Mouse (Mus musculus): ENCODE results near the gene Mecom.

Mecom gene

DNA sequence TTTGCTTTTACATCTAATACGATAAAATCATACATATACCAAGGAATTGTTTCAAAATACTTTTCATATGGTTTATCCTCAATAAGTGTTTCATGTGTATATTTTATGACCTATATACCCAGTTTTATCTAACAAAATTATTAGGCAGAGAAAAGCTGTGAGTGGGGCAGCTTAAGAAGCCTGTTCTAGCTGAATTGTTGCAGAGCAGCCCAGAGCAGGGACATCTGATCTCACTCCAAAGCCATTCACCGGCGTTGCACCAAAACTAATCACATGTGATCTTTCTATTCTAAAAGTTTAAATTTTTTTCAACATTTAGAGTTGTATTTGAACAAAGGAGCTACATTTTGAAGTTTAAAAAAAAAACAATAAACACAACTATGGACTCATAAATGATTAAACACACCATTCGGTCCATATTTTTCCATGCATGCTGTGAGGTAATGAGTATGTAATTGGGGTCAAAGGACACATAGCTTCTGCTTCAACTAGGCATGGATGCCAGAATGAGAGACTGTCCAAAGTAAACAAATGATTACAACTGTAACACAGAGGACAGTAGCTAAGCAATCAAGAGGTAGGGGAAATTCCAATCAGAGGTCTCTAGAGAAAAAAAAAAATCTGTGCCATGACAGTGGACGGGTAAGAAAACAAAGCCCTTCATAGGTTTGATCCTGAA lies 64.7 kb downstream of the Mecom start:
- no peak for DNase-seq (ENCODE audit: extremely low read depth, low read depth)

DNA sequence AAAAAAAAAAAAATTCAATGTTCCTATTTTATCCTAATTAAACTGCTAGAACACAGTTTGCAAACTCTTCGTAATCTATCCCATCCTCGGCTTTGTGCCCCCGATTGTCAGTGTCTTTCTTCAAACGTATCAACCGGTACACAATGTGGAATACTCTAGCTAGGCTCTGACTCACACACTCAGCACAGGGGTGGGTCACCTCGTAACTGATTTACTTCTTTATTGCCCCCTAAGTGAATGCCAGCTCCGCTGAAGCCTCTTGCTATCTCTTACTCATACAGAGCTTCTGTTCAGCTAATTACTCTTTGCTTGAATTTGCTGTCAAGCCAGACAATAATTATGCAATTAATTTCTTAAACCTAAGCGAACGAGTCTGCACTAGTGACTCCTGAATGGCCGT lies 66.1 kb downstream of the Mecom start:
- no peak for DNase-seq (ENCODE audit: extremely low read depth, low read depth)

- DNase-seq (ENCODE audit: extremely low read depth, low read depth), result no peak
Observed at GRCm38 (mm10) chr3:30480551-30480950, 67.3 kb downstream of the Mecom start.

- DNase-seq (ENCODE audit: extremely low read depth, low read depth), result no peak
Observed at GRCm38 (mm10) chr3:30478252-30478651, 69.6 kb downstream of the Mecom start.

GRCm38 (mm10) chr3:30477008-30477407 lies 70.8 kb downstream of the Mecom start:
- DNase-seq (ENCODE audit: extremely low read depth, low read depth), result no peak

DNA sequence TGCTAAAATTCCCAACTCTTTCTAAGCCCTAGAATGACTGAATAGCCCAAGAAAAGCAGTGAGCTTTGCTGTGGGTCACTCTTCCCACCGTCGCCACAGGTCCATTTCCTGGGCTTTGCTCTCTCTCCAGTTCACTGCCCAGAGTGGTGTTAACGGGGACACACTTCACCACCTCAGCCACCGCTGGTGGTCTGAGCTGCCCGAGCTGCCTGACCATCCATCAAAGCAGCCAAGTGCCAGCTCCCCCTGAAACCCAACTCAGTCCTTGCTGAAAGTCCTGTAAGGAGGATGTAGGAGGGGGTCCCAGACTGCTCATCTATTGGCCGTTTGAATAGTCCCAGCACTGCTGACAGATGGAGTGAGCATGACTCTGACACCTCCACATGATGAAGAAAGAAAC lies 72.2 kb downstream of the Mecom start:
- DNase-seq (ENCODE audit: extremely low read depth, low read depth), result no peak

- DNase-seq (ENCODE audit: extremely low read depth, low read depth), result no peak
Observed at GRCm38 (mm10) chr3:30468068-30468835, 79.6 kb downstream of the Mecom start.

DNA sequence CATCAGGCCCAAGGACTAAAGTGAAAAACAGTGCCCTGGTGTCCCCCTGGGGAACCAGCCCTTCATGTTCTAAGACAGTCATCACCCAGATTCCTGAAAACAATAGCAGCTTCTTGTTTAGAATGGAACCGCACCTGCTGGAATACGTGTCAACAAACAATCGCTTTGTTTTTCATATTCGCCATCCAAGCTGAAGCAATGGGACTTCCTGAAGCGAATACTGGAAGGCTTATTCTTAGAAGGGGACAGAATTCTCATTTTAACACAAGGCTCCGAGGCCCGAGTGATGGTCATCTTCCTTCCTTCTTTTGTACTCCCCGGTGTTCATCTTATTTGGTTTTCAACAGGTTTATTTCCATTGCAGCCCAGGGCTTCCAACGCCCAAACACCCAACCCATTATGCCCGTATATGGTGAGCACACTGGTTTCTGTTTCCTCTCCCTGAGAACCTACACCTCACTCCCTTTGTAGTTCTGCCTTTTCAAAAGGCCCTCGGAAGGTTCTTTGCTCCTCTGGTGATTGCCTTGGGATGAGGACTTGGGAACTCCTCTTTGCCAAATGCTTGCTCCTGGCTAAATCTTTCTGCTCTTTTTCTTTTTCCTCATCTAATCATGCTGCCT lies 81.7 kb downstream of the Mecom start:
- no peak for DNase-seq (ENCODE audit: extremely low read depth, low read depth)

DNA sequence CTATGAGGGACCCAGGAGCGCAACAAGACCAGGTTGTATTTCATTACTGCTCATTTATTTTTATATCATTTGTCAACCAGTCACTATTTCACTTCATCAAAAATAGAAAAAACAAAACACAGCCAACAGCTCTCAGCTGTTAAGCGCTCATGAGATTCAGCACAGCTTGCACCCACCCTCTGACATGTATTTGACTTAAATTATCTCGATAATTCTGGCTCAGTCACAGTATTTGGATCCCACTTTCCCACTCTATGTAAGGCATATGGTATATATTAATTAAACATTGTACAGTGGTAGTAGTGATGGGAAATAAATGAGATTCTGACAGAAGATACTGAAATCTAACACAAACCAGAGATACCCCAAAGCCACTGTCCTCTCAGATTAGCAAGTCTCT lies 83.3 kb downstream of the Mecom start:
- no peak for DNase-seq (ENCODE audit: extremely low read depth, low read depth)

DNA sequence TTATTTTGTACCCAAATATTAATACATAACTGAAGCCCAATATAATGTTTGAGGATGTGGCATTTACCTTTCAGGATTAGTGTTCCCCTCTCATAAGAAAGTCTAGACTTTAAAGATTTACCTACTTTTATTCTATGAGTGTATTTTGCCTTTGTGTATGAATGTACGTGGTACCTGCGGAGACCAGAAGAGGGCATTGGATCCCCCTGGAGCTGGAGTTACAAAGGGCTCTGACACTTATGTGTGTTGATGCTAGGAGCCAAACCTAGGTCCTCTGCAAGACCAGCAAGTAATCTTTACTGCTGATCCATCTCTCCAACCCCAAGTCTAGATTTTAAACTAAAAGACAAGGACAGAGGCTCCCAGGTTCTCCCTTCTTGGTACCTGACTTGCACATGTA lies 86.0 kb downstream of the Mecom start:
- no peak for DNase-seq (ENCODE audit: extremely low read depth, low read depth)

- no peak for DNase-seq (ENCODE audit: extremely low read depth, low read depth)
Observed at GRCm38 (mm10) chr3:30460890-30461578, 86.8 kb downstream of the Mecom start.

DNA sequence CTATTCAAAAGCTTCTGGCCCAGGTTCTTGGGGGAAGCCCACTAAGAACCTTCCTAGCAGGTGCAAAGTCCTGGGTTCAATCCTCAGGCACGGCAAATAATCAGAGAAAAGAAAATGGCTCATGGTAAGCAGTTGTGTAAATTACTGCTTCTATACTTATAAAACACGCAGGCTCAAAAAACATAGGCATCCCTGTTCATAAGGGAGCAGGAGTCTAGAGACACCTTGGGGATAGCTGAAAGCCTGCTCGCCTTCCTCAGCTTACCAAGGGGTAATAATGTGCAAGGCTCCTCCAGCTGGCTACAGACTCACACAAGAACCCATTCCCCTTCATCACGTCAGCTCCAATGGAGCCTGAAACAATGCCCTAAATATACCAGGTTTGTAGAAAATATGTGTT lies 88.2 kb downstream of the Mecom start:
- DNase-seq (ENCODE audit: extremely low read depth, low read depth), result no peak

DNA sequence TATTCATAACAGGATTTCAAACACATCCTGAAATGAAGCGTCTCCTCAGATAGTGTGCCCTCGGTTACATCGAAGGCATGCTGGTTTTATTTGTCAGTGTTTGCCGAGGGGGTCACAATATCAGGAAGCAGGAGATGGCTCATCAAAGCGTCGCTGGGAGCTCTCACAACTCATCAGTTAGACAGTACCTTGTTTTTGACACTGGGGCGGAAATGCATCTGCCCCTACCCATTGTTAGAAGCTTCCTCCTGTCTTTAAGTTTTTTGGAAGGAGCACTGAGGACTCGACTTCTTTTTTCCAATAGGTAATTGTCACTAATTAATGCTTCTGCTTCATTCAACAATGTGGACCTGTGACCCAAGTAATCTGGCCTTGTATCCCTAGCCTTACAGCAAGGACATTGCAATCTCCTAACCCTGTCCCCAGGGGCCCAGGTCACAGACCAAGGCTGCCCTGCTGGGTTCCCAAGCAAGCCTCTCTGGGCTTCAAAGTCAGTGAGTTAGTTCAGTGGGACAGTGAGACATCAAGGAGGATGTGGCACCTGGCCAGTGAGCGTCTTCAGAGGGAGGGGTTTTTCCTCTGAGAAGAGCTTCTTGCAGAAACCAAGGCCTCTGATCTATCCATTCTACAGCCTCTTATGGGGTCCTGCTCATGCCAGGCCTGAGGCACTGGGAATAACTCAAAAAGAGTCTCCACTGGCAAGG lies 89.7 kb downstream of the Mecom start:
- DNase-seq (ENCODE audit: extremely low read depth, low read depth), result no peak

DNA sequence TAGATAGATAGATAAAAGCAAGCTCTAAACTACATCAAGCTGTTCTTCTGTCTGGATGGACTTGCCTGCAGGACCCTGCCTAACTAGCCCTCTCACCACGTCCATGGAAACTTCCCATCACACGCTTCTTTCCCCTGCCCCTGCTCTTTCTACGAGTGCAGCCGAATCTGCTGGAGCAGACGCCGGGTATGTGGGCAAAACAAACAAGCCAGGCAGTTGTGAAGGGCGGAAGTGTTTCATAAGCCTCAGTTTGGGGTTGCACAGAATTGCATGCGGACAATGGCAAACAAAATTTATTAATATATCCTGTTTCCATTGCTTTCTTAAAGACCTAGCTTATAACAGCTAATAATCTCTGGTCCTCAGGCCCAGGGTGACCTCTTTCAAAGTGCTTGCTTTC lies 91.9 kb downstream of the Mecom start:
- no peak for DNase-seq (ENCODE audit: extremely low read depth, low read depth)

DNA sequence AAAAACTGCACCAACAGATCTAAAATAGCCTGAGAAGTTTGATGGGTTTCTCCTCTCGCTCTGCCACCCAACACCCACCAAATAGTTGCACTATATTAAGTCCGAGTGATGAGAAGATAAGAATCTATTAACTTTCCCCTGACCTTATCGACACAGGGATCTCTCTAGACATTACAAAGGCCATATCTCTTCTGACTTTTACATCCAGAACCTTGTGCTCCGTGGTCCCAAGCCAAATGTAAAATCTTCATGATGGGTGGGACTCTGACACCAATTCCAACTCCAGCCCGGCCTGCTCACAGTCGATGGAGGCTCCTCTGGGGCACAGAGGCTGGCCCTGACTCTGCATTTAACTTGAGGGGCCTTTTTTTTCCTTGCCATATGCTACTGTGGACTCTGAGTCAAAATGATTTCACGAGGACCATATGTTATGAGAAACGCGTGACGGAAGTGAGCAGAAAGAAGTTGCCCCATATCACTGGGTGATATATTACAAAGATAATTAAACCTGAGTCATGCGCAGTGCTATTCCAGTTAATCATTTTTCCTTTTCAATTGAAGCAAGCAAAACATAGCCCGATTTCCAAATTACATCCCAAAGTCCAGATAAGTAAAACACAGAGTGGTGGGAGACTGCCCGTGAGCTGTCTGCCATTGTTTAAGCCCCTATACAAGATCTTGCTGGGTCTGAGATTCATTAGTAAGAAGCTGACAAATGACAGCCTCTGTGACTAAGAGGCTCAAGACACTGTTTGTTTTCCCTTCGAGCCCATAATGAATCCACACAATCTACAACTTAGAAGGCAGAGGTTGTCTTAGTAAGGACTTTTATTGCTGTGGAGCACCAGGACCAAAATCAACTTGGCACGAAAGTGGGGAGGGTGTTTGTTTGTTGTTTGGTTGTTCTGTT lies 94.0 kb downstream of the Mecom start:
- no peak for DNase-seq (ENCODE audit: extremely low read depth, low read depth)

DNA sequence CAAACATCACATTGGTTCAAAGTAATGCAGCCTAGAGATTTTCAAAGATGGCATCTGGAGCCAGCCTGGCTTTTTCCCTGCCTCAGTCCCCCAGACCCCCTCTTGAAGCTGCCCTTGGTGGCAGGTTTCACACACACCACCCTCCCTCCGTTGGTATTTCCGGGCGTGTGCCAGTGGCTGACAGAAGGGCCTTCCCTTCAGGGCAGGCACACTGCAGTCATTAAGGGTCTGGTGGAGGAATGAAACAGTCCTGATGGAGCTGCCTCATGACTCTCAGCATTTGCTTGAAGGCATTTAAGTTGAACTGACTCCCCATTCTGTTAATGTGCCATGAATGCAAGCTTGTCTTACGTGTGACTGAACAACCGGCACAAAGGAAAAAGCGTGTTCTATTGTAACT lies 94.8 kb downstream of the Mecom start:
- no peak for DNase-seq (ENCODE audit: extremely low read depth, low read depth)

- no peak for DNase-seq (ENCODE audit: extremely low read depth, low read depth)
Observed at GRCm38 (mm10) chr3:30452511-30452910, 95.3 kb downstream of the Mecom start.

GRCm38 (mm10) chr3:30450206-30450965 lies 97.4 kb downstream of the Mecom start:
- DNase-seq (ENCODE audit: extremely low read depth, low read depth), result no peak

DNA sequence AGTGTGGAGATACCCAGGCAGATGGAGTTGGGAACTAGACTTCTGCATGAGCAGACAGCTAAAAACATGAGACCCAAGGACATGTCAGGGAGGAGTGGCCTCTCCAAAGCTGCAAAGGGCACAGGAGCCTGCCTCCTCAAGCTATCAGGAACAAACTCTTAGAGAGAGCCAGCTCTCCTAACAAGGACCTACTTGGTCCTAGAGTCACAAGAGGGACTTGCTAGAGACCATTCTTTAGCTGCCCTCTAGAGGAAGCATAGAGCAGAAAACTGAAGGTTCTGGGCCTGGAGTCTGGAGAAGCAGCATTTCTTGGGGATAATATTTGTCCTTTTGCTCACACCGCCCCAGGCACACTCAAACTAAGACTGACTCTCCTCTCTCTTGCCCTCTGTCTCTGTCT lies 99.2 kb downstream of the Mecom start:
- DNase-seq (ENCODE audit: extremely low read depth, low read depth), result no peak

- DNase-seq (ENCODE audit: extremely low read depth, low read depth), result no peak
Observed at GRCm38 (mm10) chr3:30445970-30446442, 101.8 kb downstream of the Mecom start.
